Mouse (Mus musculus): ENCODE results near the gene Fbxl3.

Gene Fbxl3

DNA sequence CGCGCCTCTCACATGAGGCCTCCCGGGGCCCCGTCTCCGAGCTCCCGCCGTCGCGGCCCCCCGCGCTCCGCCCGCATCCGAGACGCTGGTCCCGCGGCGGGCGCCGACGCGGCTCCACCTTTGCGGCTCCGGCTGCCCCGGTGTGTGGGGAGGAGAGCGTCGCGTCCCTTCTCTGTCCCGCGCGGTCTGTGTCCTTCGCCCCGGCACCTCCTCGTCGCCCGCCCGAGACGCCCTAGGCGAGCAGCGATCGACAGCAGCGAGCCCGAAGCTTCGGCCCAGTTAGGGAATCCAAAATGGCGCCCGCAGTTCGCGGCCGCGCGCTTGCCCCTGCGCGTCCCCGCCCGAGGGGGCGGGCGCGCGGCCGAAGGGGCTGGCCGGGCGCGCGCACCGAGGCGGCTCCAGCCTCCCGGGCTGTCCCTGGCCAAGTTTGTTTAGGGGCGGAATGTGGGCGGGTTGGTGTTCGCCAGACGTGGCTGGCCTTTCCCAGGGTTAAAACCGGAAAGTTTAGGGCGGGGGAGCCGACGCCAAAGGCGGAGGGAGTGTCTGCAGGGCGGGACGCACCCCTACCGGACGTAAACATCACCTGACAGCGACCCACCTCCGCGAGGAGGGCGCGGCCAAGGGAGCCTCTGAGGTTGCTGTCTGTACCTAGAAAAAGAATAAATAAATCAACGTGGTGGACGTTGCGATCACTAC, at the start of gene Fbxl3:
Gene Fbxl3 (minus strand): TSS at position 329 of the 696 bp plus-strand sequence.
- CTCF ChIA-PET = no interaction called here

GRCm38 (mm10) chr14:103131991-103132390, 32.6 kb upstream of the Fbxl3 start:
- CTCF ChIA-PET = no interaction called here

DNA sequence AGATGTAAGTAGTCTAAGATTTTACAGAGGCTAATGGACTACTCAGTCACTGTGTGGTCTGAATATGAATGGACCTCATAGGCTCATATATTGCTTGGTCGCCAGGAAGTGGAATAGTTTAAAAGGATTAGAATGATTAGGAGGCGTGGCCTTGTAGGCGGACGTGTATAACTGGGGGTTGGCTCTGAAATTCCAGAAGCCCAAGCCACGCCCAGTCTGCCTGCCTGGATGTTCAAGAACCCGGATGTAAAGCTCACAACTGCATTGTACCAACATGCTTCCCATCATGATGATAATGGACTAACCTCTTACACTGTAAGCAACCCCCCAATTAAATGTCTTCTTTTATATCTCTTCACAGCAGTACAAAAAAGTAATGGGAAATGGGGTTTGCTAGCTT, 26.4 kb upstream of the Fbxl3 start:
- CTCF ChIA-PET = no interaction called here

DNA sequence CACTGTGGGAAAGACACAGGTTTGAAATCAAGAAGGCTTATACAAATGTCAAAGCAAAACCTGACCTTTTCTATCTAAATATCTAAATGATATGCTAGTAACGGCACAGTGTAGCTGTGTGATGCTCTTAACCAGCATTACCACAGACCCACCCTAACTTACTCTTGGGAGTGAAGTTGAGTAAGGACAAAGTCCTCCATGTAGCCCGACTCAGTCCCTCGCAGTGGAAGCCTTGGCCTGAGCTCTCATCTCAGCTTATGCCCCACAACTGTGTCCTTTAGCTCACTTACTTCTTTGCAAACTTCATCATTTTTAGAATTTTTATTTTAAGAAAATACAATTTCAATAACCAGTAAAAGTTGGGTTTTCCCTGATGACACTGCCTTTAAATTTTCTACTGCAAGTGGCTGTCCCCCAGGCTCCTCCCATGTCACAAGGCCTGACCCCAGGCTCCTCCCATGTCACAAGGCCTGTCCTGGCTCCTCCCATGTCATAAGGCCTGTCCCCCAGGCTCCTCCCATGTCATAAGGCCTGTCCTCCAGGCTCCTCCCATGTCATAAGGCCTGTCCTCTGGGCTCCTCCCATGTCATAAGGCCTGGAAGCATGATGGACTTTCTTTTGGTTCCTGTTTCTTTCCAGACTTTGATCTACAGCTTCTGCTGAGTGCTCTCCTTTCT, 15.8 kb upstream of the Fbxl3 start:
- CTCF ChIA-PET = no interaction called here

DNA sequence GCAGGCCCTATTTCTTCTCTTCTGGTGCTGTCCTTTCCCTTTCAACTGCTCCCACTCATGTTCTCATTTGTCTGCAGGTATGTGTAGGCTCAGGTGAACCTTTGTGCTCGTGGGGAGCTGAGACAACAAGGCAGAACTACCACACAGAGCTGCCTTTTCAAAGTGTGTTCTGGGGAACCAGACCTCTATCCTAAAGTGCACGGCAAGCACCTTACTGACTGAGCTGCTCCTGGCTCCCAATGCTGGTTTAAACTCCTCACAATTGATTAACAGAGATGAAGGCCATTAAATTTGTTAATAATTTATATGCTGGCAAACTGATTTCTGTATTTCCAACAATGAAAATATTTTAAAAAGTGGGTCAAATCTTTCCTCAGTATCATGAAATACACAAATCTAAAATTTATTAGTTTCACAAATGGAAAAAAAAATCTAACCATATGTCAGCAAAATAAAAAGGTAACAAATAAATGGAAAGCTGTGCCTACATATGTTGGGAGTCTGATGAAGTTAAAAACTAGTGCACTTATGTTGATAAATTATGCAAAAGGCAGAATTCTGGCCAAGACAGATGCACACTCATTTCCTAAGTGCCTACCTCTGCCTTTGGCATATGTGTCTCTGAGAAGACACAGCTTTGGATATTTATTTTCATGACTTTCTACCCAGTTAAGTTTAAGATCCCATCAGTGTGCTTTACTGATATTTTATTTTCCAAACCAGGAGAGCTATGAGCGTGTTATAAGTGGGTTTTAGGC, 13.4 kb upstream of the Fbxl3 start:
- CTCF ChIA-PET = interaction anchor here (0.7 kb wide), 1 partner anchor 12 kb away, joined by 4 read pairs; no protein-coding TSS in a partner anchor

- CTCF ChIA-PET = no interaction called here
These were observed 10.6 kb upstream of the Fbxl3 start for GRCm38 (mm10) chr14:103109971-103110370.

DNA sequence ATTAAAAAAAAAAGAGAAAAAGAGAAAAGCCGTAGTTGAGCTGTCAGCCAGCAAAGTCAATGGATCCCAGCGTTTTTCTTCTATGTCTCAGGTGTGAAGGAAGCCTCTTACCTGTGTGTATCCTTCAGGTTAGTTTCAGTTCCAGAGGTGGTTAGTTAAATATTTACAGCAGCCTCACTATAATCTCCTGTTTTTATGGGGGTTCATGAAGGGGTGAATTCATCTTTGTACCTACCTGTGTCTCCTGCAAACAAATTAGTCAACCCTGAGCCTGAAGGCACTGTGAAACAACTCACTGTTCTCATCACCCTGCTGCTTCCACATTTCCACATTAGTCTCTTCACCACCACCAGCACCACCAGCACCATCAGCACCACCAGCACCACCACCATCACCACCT, 6.9 kb upstream of the Fbxl3 start:
- CTCF ChIA-PET = no interaction called here

DNA sequence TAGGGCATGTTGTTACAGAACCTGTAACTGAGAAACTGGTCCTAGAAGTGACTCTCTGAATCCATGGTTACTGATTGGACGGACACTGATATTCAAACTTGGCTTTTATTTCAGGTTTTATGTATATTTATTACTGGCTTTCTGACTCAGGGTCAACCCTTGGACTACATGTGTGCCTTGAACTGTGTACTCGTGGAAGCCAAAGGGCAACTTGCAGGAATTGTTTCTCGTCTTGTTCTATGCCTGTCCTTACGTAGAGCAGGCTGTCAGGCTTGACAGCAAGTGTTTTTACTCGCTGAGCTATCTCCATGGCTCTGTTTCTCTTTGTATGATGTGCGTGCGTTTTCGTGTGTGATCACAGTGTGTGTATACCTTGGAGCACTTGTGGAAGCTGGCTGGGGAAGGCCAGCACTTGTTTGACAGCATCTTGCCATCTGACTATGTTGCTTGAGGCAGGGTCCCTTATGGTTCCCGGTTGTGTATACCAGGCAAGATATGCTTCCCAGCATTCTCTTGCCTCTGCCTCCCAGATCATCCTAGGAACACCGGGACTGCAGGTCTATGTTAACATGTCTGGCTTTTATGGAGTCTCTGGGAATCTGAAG, 3.5 kb upstream of the Fbxl3 start:
- CTCF ChIA-PET = no interaction called here

GRCm38 (mm10) chr14:103102246-103102645, 2.9 kb upstream of the Fbxl3 start:
- CTCF ChIA-PET = no interaction called here

DNA sequence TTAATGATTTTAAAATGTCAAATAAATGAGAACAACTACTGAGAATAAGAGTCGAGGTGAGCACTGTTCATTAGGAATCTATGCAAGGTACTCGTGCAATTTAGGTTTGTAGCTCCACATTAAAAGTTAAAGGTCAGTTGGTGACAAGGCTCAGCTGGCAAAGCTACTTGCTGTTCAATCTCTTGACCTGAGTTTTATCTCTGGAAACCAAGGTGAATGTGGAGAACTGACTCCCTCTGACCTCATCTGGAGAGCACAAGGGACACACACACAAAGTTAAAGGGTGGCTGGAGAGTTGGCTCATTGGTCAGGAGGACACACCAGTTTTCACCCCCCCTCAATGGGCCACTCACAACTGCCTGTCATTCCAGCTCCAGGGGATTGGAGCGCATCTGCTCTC, 1.8 kb upstream of the Fbxl3 start:
- CTCF ChIA-PET = interaction anchor here (1.2 kb wide), 1 partner anchor 12 kb away, joined by 4 read pairs; no protein-coding TSS in a partner anchor

- CTCF ChIA-PET = interaction anchor here (1.2 kb wide), 1 partner anchor 12 kb away, joined by 4 read pairs; no protein-coding TSS in a partner anchor
These were observed 930 bp upstream of the Fbxl3 start for GRCm38 (mm10) chr14:103100296-103100695.

GRCm38 (mm10) chr14:103098587-103099235, 655 bp downstream of the Fbxl3 start:
- CTCF ChIA-PET = interaction anchor here (0.6 kb wide), 1 partner anchor 440 kb away, joined by 3 read pairs; no protein-coding TSS in a partner anchor

- CTCF ChIA-PET = interaction anchor here (0.5 to 0.6 kb wide), 2 partner anchors 441 to 548 kb away, joined by 3 read pairs; no protein-coding TSS in a partner anchor
These were observed 1.2 kb downstream of the Fbxl3 start for GRCm38 (mm10) chr14:103098213-103098586.

GRCm38 (mm10) chr14:103096621-103097020, 2.7 kb downstream of the Fbxl3 start:
- CTCF ChIA-PET = no interaction called here

- CTCF ChIA-PET = no interaction called here
These were observed 3.5 kb downstream of the Fbxl3 start for GRCm38 (mm10) chr14:103095826-103096225.

- CTCF ChIA-PET = no interaction called here
These were observed 4.3 kb downstream of the Fbxl3 start for GRCm38 (mm10) chr14:103095036-103095435.

DNA sequence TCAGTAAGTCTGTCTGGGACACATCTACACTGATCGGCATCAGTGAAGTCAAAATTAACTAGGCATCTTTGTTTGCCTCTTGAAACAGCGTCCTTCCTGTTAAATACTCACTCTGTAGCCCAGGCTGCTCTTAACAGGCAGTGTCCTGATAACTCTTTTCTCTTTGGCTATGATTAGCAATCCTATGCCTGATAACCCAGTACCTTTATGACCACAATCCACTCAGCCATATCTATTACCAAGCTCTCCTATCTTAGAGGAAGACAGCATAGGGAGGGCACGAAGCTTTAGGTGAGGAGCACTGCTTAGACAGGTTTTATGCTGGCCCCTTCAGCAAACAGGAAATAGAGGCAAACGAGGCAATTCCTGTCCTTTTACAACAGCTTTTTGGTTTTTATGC, 5.7 kb downstream of the Fbxl3 start:
- CTCF ChIA-PET = no interaction called here

DNA sequence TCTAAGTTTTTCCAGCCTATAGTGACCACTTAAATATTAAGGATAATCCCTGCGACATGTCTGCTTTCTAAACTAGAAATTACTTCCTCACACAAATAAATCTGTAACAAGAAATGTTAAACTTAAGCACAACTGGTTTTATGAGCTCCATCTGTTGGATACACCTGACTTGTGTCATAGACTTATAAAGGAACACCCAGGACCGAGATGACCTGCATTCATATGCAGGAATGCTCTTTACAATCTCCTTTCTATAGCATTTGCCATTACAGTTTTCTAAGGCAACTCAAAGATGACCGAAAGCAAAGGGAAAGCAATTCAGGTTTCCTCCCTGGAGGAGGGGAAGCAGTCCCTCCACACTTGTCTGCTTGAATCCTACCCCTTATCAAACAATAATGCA, 6.1 kb downstream of the Fbxl3 start:
- CTCF ChIA-PET = no interaction called here

- CTCF ChIA-PET = no interaction called here
These were observed 10.7 kb downstream of the Fbxl3 start for GRCm38 (mm10) chr14:103088624-103089023.

- CTCF ChIA-PET = no interaction called here
These were observed 11.5 kb downstream of the Fbxl3 start for GRCm38 (mm10) chr14:103087846-103088245.

DNA sequence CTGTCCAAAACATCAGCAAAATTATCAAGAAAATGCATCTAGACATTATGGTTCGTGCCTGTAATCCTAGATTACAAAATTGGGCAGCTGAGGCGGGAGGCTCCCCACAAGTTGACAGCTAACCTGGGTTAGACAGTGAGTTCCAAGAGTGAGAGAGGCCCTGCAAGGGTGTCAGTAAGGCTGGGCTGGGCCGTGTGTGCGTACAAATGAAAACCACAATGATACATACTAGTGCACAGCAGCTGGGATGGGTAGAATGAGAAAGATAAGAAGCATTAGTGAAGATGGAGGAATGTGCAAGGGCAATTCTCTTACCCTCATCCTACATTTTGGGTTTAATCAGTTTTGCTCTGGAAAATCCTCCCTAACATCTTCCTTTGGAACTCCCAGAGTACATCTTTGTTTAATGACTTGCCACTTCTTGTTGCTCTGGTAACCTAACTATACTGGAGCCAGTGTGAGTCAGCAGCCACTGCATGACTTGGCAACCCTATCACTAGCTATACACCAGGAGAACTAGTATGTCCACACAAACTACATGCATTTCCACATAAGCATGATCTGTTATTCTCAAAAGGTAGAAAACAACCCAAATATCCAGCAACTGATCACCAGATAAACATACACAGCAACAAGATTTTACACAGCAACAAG, 12.6 kb downstream of the Fbxl3 start:
- CTCF ChIA-PET = interaction anchor here (0.6 kb wide), 1 partner anchor 1577 kb away, joined by 3 read pairs; no protein-coding TSS in a partner anchor
